Comparison of ENCODE assay signal across 31 mouse cellular contexts in the genomic region with DNA sequence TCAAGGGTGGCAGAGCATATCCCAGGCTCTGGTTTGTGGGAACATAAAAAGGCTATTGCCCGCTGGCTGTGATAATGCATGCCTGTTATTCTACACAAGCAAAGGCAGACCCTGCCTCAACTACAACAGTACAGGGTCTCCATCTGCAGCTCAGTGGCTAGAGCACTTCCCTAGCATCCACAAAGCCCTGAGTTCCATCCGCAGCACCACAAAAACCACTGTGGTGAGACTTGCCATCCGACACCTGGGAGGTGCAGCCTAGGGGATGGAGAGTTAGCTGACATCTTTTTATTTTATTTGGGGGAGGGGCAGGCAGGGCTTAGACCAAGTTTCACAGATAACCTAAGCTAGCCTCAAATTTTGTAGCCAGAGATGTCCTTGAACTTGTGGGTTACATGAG. TPM values are rescaled to one million over a fixed set of nuclear protein-coding genes. Genes with fewer than 3 reads are reported as not detected.
DNase-seq lines count a peak whose midpoint lies in the region; TF ChIP-seq lines count a peak whose summit lies in the region.
"Had no signal": no experiment of that assay in that cellular context is flagged by ENCODE, and none has a peak within 500 bp of the region (broad histone marks: within the 10 kb centered on the region; RNA-seq: fewer than 3 reads in every experiment).

No protein-coding gene starts in this region.

- H3K27me3 ChIP-seq in heart, adult 2 months (ENCODE audit: control insufficient read depth, insufficient read depth, low read length): no peaks in the 10 kb centered on the region
- H3K27me3 ChIP-seq in kidney, adult 2 months (replicated peaks; ENCODE audit: control insufficient read depth, insufficient read depth, low read length): no peaks in the 10 kb centered on the region
- H3K27me3 ChIP-seq in MEL (ENCODE audit: control insufficient read depth in 1 of 2, insufficient read depth in 2 of 2, low read length in 2 of 2): peaks cover 1 to 2% of the 10 kb centered on the region in 2 experiments; a peak in 3 of 4 replicates
- H3K27me3 ChIP-seq: heart, embryonic 15.5 days; hindbrain, embryonic 13.5 days; intestine, embryonic 15.5 days had no signal

- H3K9ac ChIP-seq in heart, adult 2 months (ENCODE audit: low read depth, low read length): no peak overlapping the region
- H3K9ac ChIP-seq in MEL (ENCODE audit: control insufficient read depth, low read depth, low read length, poor library complexity, severe bottlenecking): no peak overlapping the region
- H3K9ac ChIP-seq: forebrain, postnatal 0 days; heart, embryonic 12.5 days; heart, embryonic 15.5 days; hindbrain, embryonic 13.5 days; intestine, embryonic 15.5 days had no signal

- H3K79me2 ChIP-seq in heart, adult 2 months (replicated peaks; ENCODE audit: control insufficient read depth, insufficient read depth, low read length): no peaks in the 10 kb centered on the region
- H3K79me2 ChIP-seq in MEL (ENCODE audit: control insufficient read depth, insufficient read depth, low read length, poor library complexity): no peaks in the 10 kb centered on the region

- no peak for TF ChIP-seq RAD21 in MEL (IDR thresholded peaks at IDR 0.05; ENCODE audit: low read depth, low read length)

- 80% methylated on average over 3 of the region's 3 CpGs for WGBS in heart, adult 2 months
- WGBS in kidney, adult 2 months: 83% methylated on average over 3 of the region's 3 CpGs

- DNase-seq in heart, adult 2 months: no peak
- no peak for DNase-seq in heart, adult 8-10 months (ENCODE audit: low spot score)
- no peak for DNase-seq in kidney, adult 2 months
- no peak for DNase-seq in kidney, postnatal 4 days
- no peak for DNase-seq in MEL (ENCODE audit: low read depth, low spot score)
- no peak for DNase-seq in right cerebral cortex, adult 18-20 months
- no peak for DNase-seq in ovary, postnatal 14 days (ENCODE audit: low spot score)
- DNase-seq: cerebellum, adult 18-20 months; cerebellum, adult 9-10 months; cerebellum, postnatal 14 days; forebrain, postnatal 0 days had no signal

- no peak for TF ChIP-seq CTCF in heart, adult 2 months (IDR thresholded peaks at IDR 0.05)
- TF ChIP-seq CTCF in kidney, adult 2 months (conservative IDR thresholded peaks at IDR 0.05; ENCODE audit: insufficient read depth, insufficient read length, low read depth, low read length): no peak
- TF ChIP-seq CTCF in MEL (IDR thresholded peaks at IDR 0.05 in 2 of 3, conservative IDR thresholded peaks at IDR 0.05 in 1 of 3; ENCODE audit: control insufficient read depth in 1 of 3, insufficient read depth in 1 of 3, low read depth in 2 of 3, low read length in 3 of 3, poor library complexity in 1 of 3, severe bottlenecking in 1 of 3): no peak

- H3K36me3 ChIP-seq in heart, adult 2 months (ENCODE audit: control insufficient read depth, insufficient read depth, low read length): no peaks in the 10 kb centered on the region
- H3K36me3 ChIP-seq in kidney, adult 2 months (ENCODE audit: control insufficient read depth, insufficient read depth, low read length): no peaks in the 10 kb centered on the region
- peaks cover 0 to 17% of the 10 kb centered on the region in 2 experiments; a peak in 2 of 4 replicates for H3K36me3 ChIP-seq in MEL (ENCODE audit: control insufficient read depth in 1 of 2, insufficient read depth in 2 of 2, low read length in 2 of 2)
- H3K36me3 ChIP-seq: heart, embryonic 12.5 days; heart, embryonic 15.5 days; hindbrain, embryonic 10.5 days; hindbrain, embryonic 13.5 days; intestine, embryonic 15.5 days had no signal

- intact Hi-C loops in heart, adult 2 months (cut with DNase I): loop anchor here (2.0 kb wide), 1 partner anchor 33 kb away; no protein-coding TSS in a partner anchor

- peak overlapping the region; percentile 74 for H3K27ac ChIP-seq in heart, adult 2 months
- peak overlapping the region; percentile 36; the same call in 1 of the 2 replicates for H3K27ac ChIP-seq in kidney, adult 2 months (ENCODE audit: insufficient read depth, low read depth, low read length)
- H3K27ac ChIP-seq in MEL (ENCODE audit: control insufficient read depth, low read depth, low read length): no peak overlapping the region
- peak overlapping the region; percentile 77 for H3K27ac ChIP-seq in brown adipose tissue, adult 24 weeks (replicated peaks; ENCODE audit: low read depth, low read length)
- H3K27ac ChIP-seq: heart, embryonic 15.5 days; intestine, embryonic 15.5 days had no signal

- TF ChIP-seq EP300 in heart, adult 2 months (IDR thresholded peaks at IDR 0.05; ENCODE audit: insufficient read depth, low read depth, low read length): no peak
- no peak for TF ChIP-seq EP300 in MEL (IDR thresholded peaks at IDR 0.05; ENCODE audit: low read depth in 1 of 2, low read length in 2 of 2)

- peaks cover 10% of the 10 kb centered on the region for H3K4me1 ChIP-seq in heart, adult 2 months (ENCODE audit: control insufficient read depth, insufficient read depth, low read length)
- no peaks in the 10 kb centered on the region for H3K4me1 ChIP-seq in kidney, adult 2 months (ENCODE audit: control insufficient read depth, insufficient read depth, low read length)
- H3K4me1 ChIP-seq in MEL (ENCODE audit: control insufficient read depth in 1 of 2, insufficient read depth in 2 of 2, low read length in 2 of 2): peaks cover 8 to 18% of the 10 kb centered on the region in 2 experiments
- peaks cover 16% of the 10 kb centered on the region for H3K4me1 ChIP-seq in brown adipose tissue, adult 24 weeks (ENCODE audit: control insufficient read depth, insufficient read depth, insufficient read length, low read length)
- H3K4me1 ChIP-seq: heart, embryonic 12.5 days; heart, embryonic 15.5 days; intestine, embryonic 15.5 days had no signal

- no peaks in the 10 kb centered on the region for H3K9me3 ChIP-seq in MEL (replicated peaks; ENCODE audit: insufficient read depth, low read length)
- H3K9me3 ChIP-seq: heart, embryonic 12.5 days; heart, embryonic 15.5 days; hindbrain, embryonic 10.5 days; intestine, embryonic 15.5 days had no signal

- no peak for TF ChIP-seq POLR2A in heart, adult 2 months (IDR thresholded peaks at IDR 0.05; ENCODE audit: insufficient read depth, low read depth, low read length)
- TF ChIP-seq POLR2A in kidney, adult 2 months (IDR thresholded peaks at IDR 0.05; ENCODE audit: low read depth, low read length): no peak
- no peak for TF ChIP-seq POLR2A in MEL (IDR thresholded peaks at IDR 0.05; ENCODE audit: control insufficient read depth in 1 of 2, insufficient read depth in 1 of 2, low read depth in 1 of 2, low read length in 2 of 2, poor library complexity in 1 of 2)

- H3K4me3 ChIP-seq in heart, adult 2 months: no peak overlapping the region
- no peak overlapping the region for H3K4me3 ChIP-seq in kidney, adult 2 months (ENCODE audit: insufficient read depth, low read depth, low read length)
- no peak overlapping the region for H3K4me3 ChIP-seq in MEL (ENCODE audit: control insufficient read depth in 1 of 2, insufficient read depth in 1 of 2, low read depth in 2 of 2, low read length in 2 of 2)
- no peak overlapping the region for H3K4me3 ChIP-seq in brown adipose tissue, adult 24 weeks (ENCODE audit: insufficient read depth, low read depth, low read length)
- H3K4me3 ChIP-seq: heart, embryonic 12.5 days; heart, embryonic 15.5 days; hindbrain, embryonic 10.5 days; hindbrain, embryonic 13.5 days; intestine, embryonic 15.5 days had no signal

TF ChIP-seq in MEL, 35 proteins besides CTCF, POLR2A, EP300 and RAD21:
- TF ChIP-seq TAL1 (IDR thresholded peaks at IDR 0.05; ENCODE audit: low read length) (0 out of 2 replicates have a peak, but pooled peaks have one; percentile 12), NRF1 (IDR thresholded peaks at IDR 0.05; ENCODE audit: insufficient read depth, low read depth, low read length, poor library complexity, severe bottlenecking) (no peak), MYB (IDR thresholded peaks at IDR 0.05; ENCODE audit: low read depth, low read length) (no peak), ZMIZ1 (IDR thresholded peaks at IDR 0.05; ENCODE audit: low read depth, low read length) (no peak)

RNA-seq across cellular contexts. Expression of a gene that starts 15.2 kb away (rescaled TPM):
- under 1 TPM in 1 of 2 experiments, not detected in 1; 0.13 TPM for total RNA-seq in heart, adult 2 months (2021)
- 0.31 and 0.38 TPM in 2 replicates for polyA plus RNA-seq in heart, adult 2 months (2012; rRNA removed)
- total RNA-seq in heart, adult 8-10 months (2022): under 1 TPM in 3 of 4 experiments, not detected in 1; 0.16 to 0.22 (median 0.22) TPM
- polyA plus RNA-seq in kidney, adult 2 months (2012; rRNA removed): 2.0 and 2.3 TPM in 2 replicates
- total RNA-seq in MEL (2012; rRNA removed): 0.26 and 0.54 TPM in 2 replicates
- polyA plus RNA-seq in MEL (2012; ENCODE audit: insufficient read depth in 1 of 2, insufficient read length in 2 of 2, low read depth in 1 of 2, low replicate concordance in 2 of 2, missing spikeins in 1 of 2): 1 to 10 TPM in 1 of 2 experiments, not detected in 1; 1.9 TPM
- polyA plus RNA-seq in brown adipose tissue, adult 24 weeks (2012; ENCODE audit: insufficient read depth, insufficient read length, missing spikeins): 0.63 TPM in 1 of 2 replicates, not detected in the other
- total RNA-seq: granulocyte monocyte progenitor cell, adult 5-6 weeks had no signal

RNA-seq across cellular contexts. Expression of a gene that starts 53.5 kb away (rescaled TPM):
- total RNA-seq in heart, adult 2 months (2021): 10 to 100 TPM in 1 of 2 experiments, 1 to 10 TPM in 1; 7.0 to 19.7 TPM
- 11.6 and 13.5 TPM in 2 replicates for polyA plus RNA-seq in heart, adult 2 months (2012; rRNA removed)
- total RNA-seq in heart, adult 8-10 months (2022): 10 to 100 TPM in 1 of 4 experiments, 1 to 10 TPM in 3; 5.6 to 10.2 (median 6.4) TPM
- polyA plus RNA-seq in kidney, adult 2 months (2012; rRNA removed): 2.1 and 3.0 TPM in 2 replicates
- total RNA-seq in MEL (2012; rRNA removed): 0.07 and 0.08 TPM in 2 replicates
- polyA plus RNA-seq in MEL (2012; ENCODE audit: insufficient read depth in 1 of 2, insufficient read length in 2 of 2, low read depth in 1 of 2, low replicate concordance in 2 of 2, missing spikeins in 1 of 2): under 1 TPM in 1 of 2 experiments, not detected in 1; 0.53 TPM
- polyA plus RNA-seq in brown adipose tissue, adult 24 weeks (2012; ENCODE audit: insufficient read depth, insufficient read length, missing spikeins): 16.9 and 23.5 TPM in 2 replicates
- polyA plus RNA-seq: activated CD4-positive, CD25-positive, alpha-beta regulatory T cell, adult 4 months; CD4-positive, CD25-positive, alpha-beta regulatory T cell, adult 4 months had no signal

RNA-seq across cellular contexts. Expression of a gene that starts 56.9 kb away (rescaled TPM):
- total RNA-seq in heart, adult 2 months (2021): not detected
- not detected in 2 replicates for polyA plus RNA-seq in heart, adult 2 months (2012; rRNA removed)
- not detected for total RNA-seq in heart, adult 8-10 months (2022)
- polyA plus RNA-seq in kidney, adult 2 months (2012; rRNA removed): not detected in 2 replicates
- total RNA-seq in MEL (2012; rRNA removed): not detected in 2 replicates
- polyA plus RNA-seq in MEL (2012; ENCODE audit: insufficient read depth in 1 of 2, insufficient read length in 2 of 2, low read depth in 1 of 2, low replicate concordance in 2 of 2, missing spikeins in 1 of 2): not detected
- not detected in 2 replicates for polyA plus RNA-seq in brown adipose tissue, adult 24 weeks (2012; ENCODE audit: insufficient read depth, insufficient read length, missing spikeins)
- total RNA-seq: adrenal gland, adult 8-10 months; adrenal gland, postnatal 25 days; forebrain, postnatal 0 days; granulocyte monocyte progenitor cell, adult 5-6 weeks; heart, postnatal 36 days had no signal
- polyA plus RNA-seq: activated CD4-positive, CD25-positive, alpha-beta regulatory T cell, adult 4 months; brain, embryonic 14.5 days; C2C12; CD4-positive, CD25-positive, alpha-beta regulatory T cell, adult 4 months; embryonic facial prominence, embryonic 11.5 days; embryonic facial prominence, embryonic 14.5 days; forebrain, embryonic 11.5 days; forebrain, embryonic 14.5 days; forebrain, postnatal 0 days; frontal cortex, adult 2 months; heart, embryonic 12.5 days; heart, embryonic 15.5 days; hindbrain, embryonic 10.5 days; hindbrain, embryonic 13.5 days; hindbrain, embryonic 16.5 days; intestine, embryonic 15.5 days had no signal
